Mouse (Mus musculus): ENCODE measurements at regions not wholly inside any gene's neighbourhood (a gene's known extent, or its start where the extent isn't known, plus 50 kb on each side); places are given as distances from the start of the nearest gene placed in this dataset.
A peak's percentile ranks its signal among the peaks of the same experiment; 100 is the strongest.
"Not testable (repeated sequence)": the region's sequence is repeated elsewhere in the genome, so short reads cannot be mapped to it uniquely, and the experiment has no call there.

DNA sequence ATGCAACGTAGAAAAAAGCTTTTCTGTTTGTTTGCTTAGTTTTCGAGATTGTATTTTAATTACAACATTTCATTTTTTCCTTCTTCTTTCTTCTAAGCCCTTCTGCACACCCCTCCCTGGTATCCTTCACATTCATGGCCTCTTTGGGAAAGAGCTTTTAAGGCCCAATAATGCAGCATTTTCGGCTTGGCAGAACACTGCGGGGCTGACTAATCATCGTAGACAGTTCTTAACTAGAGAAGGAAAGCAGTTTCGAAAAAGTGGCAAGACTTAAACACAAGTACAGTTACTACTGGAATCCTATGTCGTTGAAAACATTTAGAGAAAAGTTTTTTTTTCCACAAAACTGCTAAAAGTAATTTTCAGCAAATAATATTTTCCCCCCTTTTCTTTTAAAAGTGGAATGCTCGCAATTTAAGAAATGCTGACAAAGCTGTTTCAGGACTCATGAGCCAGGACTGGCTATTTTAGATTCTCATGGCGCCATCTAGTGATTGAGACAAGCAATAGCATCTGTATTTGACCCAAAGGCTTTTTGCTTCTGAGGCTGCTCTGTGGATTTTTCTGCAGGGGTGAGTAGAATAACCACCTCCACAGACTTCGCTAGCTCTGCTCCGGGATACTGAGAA is 137.7 kb upstream of the Fam3c start:
- 45% methylated on average over 11 of the region's 11 CpGs for WGBS
- ATAC-seq (ENCODE audit: low FRiP score, low read depth): peak; percentile 72; the same call in 1 of the 2 replicates
- H3K9me3 ChIP-seq: no peaks in the 10 kb centered on the region

DNA sequence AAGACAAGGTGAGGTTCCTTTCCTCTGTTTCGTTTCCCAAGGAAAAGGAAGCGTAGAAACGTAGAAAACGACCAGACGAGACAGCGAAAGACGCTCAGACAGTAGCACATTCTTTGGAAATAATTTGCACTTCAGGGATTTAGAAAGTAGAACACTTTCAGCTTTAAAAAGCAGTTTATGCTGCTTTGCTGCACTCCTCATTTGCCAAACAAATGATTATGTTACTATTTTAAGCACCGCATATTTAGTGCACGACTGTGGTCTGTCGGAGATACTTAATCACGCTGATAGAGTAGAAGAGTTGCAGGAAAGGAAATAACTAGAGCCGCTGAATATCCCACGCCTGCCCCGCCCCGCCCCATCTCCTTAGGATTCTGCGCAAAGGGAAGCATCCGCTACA is 136.9 kb upstream of the Fam3c start:
- Histone ChIP-seq H3K9ac (no peak overlapping the region), H3K4me1 (no peaks in the 10 kb centered on the region), H3K27ac (no peak overlapping the region), H3K9me3 (no peaks in the 10 kb centered on the region), H3K4me3 (no peak overlapping the region), H3K27me3 (replicated peaks) (no peaks in the 10 kb centered on the region), H3K4me2 (replicated peaks) (no peak overlapping the region), H3K36me3 (no peaks in the 10 kb centered on the region)
- 93% methylated on average over 17 of the region's 17 CpGs for WGBS
- no peak for ATAC-seq (ENCODE audit: low FRiP score, low read depth)

More for the DNA sequence above, 137.7 kb upstream of the Fam3c start:
- no peaks in the 10 kb centered on the region for H3K27me3 ChIP-seq (replicated peaks)
- no peaks in the 10 kb centered on the region for H3K4me1 ChIP-seq
- no peak overlapping the region for H3K27ac ChIP-seq
- H3K4me3 ChIP-seq: no peak overlapping the region
- H3K9ac ChIP-seq: no peak overlapping the region
- no peaks in the 10 kb centered on the region for H3K36me3 ChIP-seq
- H3K4me2 ChIP-seq (replicated peaks): no peak overlapping the region

DNA sequence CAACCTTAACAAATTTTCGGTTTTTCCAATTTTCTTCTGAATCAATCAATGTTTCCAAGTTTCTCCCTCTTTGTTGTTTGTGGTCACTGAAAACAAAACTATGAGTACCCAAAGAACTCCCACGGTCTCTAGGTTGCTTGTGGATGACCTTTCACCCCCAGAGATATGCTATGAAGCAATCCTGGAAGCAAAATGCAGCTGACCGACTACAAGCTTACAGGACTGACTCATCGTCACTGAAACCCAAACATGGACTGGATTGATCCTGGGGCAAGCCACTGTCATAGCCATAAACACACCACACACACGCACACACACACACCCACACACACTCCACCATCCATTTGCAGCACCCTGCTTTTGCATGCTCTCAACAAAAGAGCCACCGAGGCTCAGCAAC is 134.7 kb upstream of the Fam3c start:
- H3K4me1 ChIP-seq: no peaks in the 10 kb centered on the region

DNA sequence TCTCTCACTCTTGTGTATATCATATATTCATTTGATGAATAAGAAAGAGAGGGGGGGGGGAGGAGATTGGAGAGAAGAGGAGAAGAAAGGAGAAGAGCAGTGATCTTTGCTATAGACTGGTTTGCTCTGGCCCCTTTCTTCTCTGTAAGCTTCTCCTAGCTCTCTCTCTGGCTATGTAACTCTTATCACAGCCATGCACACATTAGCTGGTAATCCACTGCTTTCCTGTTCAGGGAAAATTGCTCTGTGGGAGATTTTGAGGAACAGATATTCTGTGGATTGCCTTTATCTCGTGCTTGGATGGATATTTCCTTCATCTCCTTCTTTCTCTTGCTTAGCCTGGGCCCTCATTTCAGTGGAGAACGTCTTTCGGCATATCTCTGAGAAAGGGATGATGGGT is 131.4 kb upstream of the Fam3c start:
- H3K27me3 ChIP-seq (replicated peaks): no peaks in the 10 kb centered on the region
- no peak for ATAC-seq (ENCODE audit: low FRiP score, low read depth)
- H3K9ac ChIP-seq: no peak overlapping the region
- WGBS: 89% methylated on average over 3 of the region's 3 CpGs
- no peaks in the 10 kb centered on the region for H3K9me3 ChIP-seq
- H3K27ac ChIP-seq: no peak overlapping the region
- no peak overlapping the region for H3K4me3 ChIP-seq
- H3K36me3 ChIP-seq: no peaks in the 10 kb centered on the region
- no peaks in the 10 kb centered on the region for H3K4me1 ChIP-seq
- no peak overlapping the region for H3K4me2 ChIP-seq (replicated peaks)

More for the DNA sequence above, 134.7 kb upstream of the Fam3c start:
- H3K9me3 ChIP-seq: no peaks in the 10 kb centered on the region
- no peak overlapping the region for H3K9ac ChIP-seq
- no peak overlapping the region for H3K4me3 ChIP-seq
- WGBS: 88% methylated on average over 6 of the region's 6 CpGs
- no peaks in the 10 kb centered on the region for H3K27me3 ChIP-seq (replicated peaks)
- H3K4me2 ChIP-seq (replicated peaks): no peak overlapping the region
- ATAC-seq (ENCODE audit: low FRiP score, low read depth): no peak
- H3K27ac ChIP-seq: no peak overlapping the region
- no peaks in the 10 kb centered on the region for H3K36me3 ChIP-seq

DNA sequence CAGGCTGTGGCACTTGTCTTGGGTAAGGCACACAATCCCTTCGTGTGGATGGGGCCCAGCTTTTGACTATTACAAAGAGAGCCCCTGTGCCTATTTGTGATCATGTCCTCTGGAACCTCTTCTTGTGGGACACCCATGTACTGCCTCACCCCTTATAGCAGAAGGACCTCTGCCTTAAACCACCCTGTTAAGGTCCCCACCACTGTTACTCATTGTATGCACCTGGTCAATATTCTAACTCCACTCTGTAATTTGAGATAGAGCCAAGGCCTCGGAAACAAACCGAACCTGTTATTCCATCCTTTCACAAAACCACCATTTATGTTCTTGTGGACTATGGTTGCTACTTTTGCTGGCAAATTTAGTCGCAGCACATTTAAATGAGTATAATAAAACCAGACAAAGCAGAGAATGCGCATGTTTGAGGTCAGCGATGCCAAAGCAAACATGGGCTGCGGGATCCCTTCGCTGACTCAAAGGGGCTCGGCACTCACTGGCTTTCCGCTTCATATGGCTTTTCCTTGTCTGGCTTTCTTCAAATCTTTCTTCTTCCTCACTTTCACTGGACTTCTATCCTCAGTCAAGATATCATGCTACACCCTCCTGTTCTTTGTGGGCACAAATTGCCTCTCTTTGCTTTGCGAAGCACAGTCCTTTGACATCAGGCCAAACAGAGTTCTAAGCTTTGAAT is 129.9 kb upstream of the Fam3c start:
- ATAC-seq (ENCODE audit: low FRiP score, low read depth): no peak
- no peaks in the 10 kb centered on the region for H3K4me1 ChIP-seq
- no peak overlapping the region for H3K4me3 ChIP-seq
- no peak overlapping the region for H3K27ac ChIP-seq
- WGBS: 79% methylated on average over 11 of the region's 11 CpGs
- H3K36me3 ChIP-seq: no peaks in the 10 kb centered on the region
- no peak overlapping the region for H3K4me2 ChIP-seq (replicated peaks)
- no peaks in the 10 kb centered on the region for H3K27me3 ChIP-seq (replicated peaks)
- H3K9ac ChIP-seq: no peak overlapping the region
- no peaks in the 10 kb centered on the region for H3K9me3 ChIP-seq

DNA sequence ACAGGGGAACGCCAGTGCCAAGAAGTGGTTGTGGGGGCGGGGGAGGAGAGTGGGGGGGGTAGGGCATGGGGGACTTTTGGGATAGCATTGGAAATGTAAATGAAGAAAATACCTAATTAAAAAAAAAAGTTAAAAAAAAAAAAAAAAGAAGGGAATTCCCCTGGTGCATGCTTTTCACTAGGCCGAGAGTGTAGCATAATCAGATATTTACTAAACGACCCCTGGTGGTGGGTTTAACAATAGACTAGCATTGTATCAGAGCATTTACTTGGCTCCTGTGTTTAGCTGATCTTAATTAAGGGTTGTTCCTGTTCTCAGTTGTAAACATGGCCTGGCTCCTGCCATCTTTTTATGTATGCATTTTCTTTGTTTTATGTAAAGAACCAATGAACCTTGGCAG is 126.2 kb upstream of the Fam3c start:
- not testable (repeated sequence) for H3K27me3 ChIP-seq (replicated peaks); H3K27ac ChIP-seq; H3K9me3 ChIP-seq; H3K4me3 ChIP-seq; H3K4me1 ChIP-seq; H3K36me3 ChIP-seq; H3K4me2 ChIP-seq (replicated peaks); ATAC-seq (ENCODE audit: low FRiP score, low read depth); H3K9ac ChIP-seq
- 89% methylated on average over 4 of the region's 4 CpGs for WGBS

DNA sequence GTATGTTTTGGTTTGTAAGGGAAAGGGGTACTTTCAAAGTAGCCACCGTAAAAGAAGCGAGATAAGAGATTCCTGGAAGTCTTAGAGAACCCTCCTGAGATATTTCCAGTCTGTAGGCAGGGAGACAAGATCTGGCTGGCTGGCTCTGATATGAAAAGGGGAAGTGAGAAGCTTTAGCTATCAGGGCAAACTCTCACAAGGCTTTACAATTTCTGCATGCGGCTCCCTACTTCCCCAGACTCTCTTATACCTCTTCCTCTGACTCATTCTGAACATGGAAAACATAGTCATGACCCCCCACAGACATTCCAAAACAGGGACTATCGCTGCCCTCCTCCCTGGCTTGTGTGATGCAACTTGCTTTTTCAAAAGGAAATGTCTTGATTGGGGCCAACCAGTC is 118.6 kb upstream of the Fam3c start:
- Histone ChIP-seq H3K4me1 (no peaks in the 10 kb centered on the region), H3K9ac (no peak overlapping the region), H3K27ac (no peak overlapping the region), H3K9me3 (no peaks in the 10 kb centered on the region), H3K36me3 (no peaks in the 10 kb centered on the region), H3K4me2 (replicated peaks) (no peak overlapping the region), H3K27me3 (replicated peaks) (no peaks in the 10 kb centered on the region), H3K4me3 (no peak overlapping the region)
- ATAC-seq (ENCODE audit: low FRiP score, low read depth): no peak
- 93% methylated on average over 4 of the region's 4 CpGs for WGBS

DNA sequence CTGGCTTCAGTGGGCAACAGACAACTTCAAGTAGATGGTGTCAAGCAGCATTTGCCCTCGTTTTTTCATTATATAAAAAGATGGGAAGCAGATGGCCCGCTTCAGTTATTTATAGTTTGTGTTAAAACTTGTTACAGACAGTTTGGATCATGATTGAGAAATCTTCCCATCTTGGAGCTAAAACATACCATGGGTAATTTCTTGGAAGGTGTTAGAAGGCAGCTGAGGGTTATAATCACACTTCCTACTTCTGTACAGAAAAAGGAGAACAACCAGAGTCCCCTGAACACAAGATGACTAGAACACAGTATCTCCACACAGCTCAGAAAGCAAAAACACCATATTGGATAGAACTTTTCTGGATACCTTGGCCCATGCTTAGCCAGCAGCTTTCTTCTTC is 118.0 kb upstream of the Fam3c start:
- Histone ChIP-seq H3K4me1 (no peaks in the 10 kb centered on the region), H3K9me3 (no peaks in the 10 kb centered on the region), H3K27ac (no peak overlapping the region), H3K27me3 (replicated peaks) (no peaks in the 10 kb centered on the region), H3K4me3 (no peak overlapping the region), H3K4me2 (replicated peaks) (no peak overlapping the region), H3K9ac (no peak overlapping the region), H3K36me3 (no peaks in the 10 kb centered on the region)
- no peak for ATAC-seq (ENCODE audit: low FRiP score, low read depth)
- WGBS: 79% methylated on average over 2 of the region's 2 CpGs

DNA sequence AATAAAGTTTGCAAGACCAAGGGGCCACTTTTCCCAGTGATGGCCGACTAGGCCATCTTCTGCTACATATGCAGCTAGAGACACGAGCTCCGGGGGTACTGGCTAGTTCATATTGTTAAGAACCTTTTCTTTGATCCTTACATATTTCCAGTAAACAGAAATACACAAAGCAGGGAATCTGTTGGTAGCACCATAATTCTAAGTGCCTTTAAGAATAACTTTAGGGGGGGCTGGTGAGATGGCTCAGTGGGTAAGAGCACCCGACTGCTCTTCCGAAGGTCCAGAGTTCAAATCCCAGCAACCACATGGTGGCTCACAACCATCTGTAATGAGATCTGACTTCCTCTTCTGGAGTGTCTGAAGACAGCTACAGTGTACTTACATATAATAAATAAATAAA is 116.4 kb upstream of the Fam3c start:
- ATAC-seq (ENCODE audit: low FRiP score, low read depth); H3K9ac ChIP-seq; H3K4me3 ChIP-seq; H3K4me2 ChIP-seq (replicated peaks); H3K27ac ChIP-seq; H3K36me3 ChIP-seq; H3K9me3 ChIP-seq; H3K4me1 ChIP-seq; H3K27me3 ChIP-seq (replicated peaks): not testable (repeated sequence)
- 86% methylated on average over 5 of the region's 5 CpGs for WGBS

DNA sequence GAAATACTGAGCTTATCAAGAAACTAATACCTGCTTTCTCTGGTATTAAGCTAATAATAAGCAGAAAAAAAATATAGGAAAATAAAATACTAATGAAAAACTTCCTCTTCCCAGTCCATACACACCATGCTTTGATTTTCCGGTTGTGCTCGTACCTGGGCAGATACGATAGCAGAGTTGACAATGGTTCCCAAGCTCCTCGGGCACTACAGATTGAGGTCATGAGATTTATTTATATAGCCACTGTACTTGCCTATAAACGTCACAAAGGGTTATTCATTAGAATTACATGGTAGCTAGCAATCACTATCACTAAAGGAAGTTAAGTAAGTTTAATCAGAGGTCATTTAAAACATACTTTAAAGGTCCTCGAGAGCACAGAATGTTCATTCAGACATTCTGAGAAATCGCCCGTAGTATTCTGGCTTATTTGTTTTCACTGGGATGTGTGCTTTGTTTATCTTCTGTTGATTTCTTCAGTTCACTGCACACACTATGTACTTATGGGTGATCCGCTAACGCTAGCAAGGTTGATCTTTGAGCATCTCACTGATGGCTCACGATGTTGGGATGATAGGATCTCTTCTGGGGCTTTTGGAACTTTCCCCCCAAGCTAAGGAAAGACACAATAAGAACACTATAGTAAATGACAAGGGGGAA is 111.4 kb upstream of the Fam3c start:
- Histone ChIP-seq H3K4me2 (replicated peaks) (no peak overlapping the region), H3K4me3 (no peak overlapping the region), H3K9ac (no peak overlapping the region), H3K36me3 (no peaks in the 10 kb centered on the region), H3K9me3 (no peaks in the 10 kb centered on the region), H3K4me1 (no peaks in the 10 kb centered on the region), H3K27ac (no peak overlapping the region), H3K27me3 (replicated peaks) (no peaks in the 10 kb centered on the region)
- no peak for ATAC-seq (ENCODE audit: low FRiP score, low read depth)
- WGBS: 82% methylated on average over 11 of the region's 11 CpGs

DNA sequence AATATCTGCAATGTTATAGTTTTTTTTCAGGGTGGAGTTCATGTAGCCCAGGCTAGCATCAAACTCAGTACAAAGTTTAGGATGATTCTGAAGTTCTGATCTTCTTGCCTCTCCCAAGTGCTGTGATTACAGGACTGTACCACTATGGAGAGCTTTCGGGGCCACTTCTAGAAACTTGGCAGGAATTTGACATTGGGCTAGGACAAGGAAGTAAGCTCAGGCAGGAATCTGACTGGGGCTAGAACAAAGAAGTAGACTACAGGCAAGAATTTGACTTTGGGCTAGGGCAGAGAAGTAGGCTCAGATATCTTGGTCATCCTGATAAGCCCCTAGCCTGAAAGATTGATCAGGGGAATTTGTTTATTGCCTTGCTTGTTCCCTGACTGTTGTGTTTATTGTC is 109.9 kb upstream of the Fam3c start:
- Histone ChIP-seq H3K4me3 (no peak overlapping the region), H3K27ac (no peak overlapping the region), H3K4me2 (replicated peaks) (no peak overlapping the region), H3K4me1 (no peaks in the 10 kb centered on the region), H3K9ac (no peak overlapping the region), H3K9me3 (no peaks in the 10 kb centered on the region), H3K36me3 (no peaks in the 10 kb centered on the region), H3K27me3 (replicated peaks) (no peaks in the 10 kb centered on the region)
- WGBS: 95% methylated on average over 1 of the region's 1 CpGs
- ATAC-seq (ENCODE audit: low FRiP score, low read depth): no peak

DNA sequence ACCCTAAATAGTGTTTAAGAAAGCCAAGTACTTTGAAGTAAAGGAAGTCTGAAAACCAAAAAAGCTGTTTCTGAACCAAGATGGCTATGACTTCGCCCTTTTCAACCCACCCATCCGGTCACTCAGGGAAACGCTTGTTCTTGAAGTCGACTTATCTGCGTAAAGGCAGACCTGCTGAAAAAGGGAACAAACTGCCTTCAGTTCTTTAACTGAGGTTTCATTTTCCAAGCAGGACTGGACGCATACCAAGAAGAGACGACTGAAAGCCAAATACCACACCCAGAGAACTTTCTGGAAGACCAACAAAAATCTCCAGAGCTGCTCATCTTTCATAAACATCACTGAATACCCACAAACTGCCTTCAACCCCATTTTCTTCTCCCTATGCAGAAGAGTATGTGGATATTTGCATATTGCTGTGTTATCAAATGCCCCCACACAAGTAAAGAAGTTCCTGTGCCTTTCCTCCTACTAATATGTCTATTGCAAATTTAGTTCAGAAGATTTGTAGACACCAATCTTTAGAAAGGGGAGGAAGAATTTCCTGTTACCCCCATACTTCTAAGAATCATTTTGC is 103.5 kb upstream of the Fam3c start:
- Histone ChIP-seq H3K9me3 (no peaks in the 10 kb centered on the region), H3K27me3 (replicated peaks) (no peaks in the 10 kb centered on the region), H3K4me2 (replicated peaks) (no peak overlapping the region), H3K27ac (no peak overlapping the region), H3K4me3 (no peak overlapping the region), H3K4me1 (no peaks in the 10 kb centered on the region), H3K36me3 (no peaks in the 10 kb centered on the region), H3K9ac (no peak overlapping the region)
- no peak for ATAC-seq (ENCODE audit: low FRiP score, low read depth)
- 93% methylated on average over 7 of the region's 7 CpGs for WGBS
